Mouse (Mus musculus): ENCODE measurements around the gene Ablim1.

The Ablim1 gene

DNA sequence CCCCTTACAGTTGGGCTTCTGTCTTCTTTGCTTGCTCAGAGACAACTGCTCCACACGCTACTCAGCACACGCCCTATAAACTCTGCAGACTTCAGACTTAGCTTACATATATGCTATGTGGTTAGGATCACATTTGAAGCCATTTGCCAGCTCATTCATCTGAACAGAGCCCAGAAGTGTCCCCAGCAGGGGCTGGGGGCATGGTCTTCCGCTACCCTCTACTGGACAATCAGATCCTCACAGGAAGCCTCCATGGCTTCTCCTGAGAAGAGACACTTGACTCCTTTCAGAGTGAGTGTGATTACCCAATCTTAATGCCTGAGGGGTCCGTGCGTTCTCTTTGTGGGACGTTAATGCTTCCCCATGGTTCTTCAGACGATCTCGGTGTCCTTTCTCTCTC, 59.6 kb downstream of the Ablim1 start:
- DNase-seq = peak; percentile 46 to 52

GRCm38 (mm10) chr19:57252692-57253448, 61.8 kb downstream of the Ablim1 start:
- DNase-seq = peak in 1 of 2 experiments; percentile 11

DNA sequence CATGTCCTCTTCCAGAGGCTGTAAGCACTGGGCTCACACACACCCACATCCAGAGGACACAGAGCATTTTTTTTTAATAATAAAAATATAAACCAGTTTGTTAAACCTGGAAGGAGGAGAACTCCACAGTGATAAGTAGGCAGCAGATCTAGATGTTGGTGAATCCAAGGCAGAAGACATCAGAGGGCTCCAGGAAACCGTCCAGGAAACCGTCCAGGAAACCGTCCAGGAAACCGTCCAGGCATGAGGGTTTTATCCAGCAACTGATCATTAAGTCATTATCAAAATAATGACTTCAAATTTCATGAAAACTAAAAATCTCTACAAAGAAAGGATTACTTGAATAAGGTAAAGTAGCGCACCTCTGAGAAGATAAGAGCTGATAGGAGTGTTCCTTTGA, 65.9 kb downstream of the Ablim1 start:
- peak; percentile 57 to 58 for DNase-seq

DNA sequence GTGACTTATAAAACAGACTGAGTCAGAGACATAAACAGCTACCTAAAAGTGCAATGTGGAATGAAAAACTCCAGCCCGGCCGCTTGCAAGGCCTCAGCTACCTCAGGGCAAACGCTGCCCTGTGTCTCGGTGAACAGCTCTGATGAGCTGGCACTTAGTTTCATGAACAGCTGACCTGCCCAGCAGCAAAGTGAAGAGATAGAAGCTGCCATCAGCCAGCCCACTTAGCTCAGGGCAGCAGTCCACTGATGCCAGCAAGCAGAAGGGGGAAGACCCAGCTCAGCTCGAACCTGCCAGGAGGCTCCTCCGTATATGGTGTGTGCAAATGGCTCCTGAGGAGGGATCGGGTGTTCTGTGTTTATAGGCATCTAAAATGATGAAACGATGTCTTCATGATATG, 67.5 kb downstream of the Ablim1 start:
- no peak for DNase-seq

GRCm38 (mm10) chr19:57244281-57244680, 70.4 kb downstream of the Ablim1 start:
- no peak for DNase-seq

- peak; percentile 49 to 55 for DNase-seq
Measured at GRCm38 (mm10) chr19:57243606-57244005, 71.1 kb downstream of the Ablim1 start.

- no peak for DNase-seq
Measured at GRCm38 (mm10) chr19:57243191-57243590, 71.5 kb downstream of the Ablim1 start.

DNA sequence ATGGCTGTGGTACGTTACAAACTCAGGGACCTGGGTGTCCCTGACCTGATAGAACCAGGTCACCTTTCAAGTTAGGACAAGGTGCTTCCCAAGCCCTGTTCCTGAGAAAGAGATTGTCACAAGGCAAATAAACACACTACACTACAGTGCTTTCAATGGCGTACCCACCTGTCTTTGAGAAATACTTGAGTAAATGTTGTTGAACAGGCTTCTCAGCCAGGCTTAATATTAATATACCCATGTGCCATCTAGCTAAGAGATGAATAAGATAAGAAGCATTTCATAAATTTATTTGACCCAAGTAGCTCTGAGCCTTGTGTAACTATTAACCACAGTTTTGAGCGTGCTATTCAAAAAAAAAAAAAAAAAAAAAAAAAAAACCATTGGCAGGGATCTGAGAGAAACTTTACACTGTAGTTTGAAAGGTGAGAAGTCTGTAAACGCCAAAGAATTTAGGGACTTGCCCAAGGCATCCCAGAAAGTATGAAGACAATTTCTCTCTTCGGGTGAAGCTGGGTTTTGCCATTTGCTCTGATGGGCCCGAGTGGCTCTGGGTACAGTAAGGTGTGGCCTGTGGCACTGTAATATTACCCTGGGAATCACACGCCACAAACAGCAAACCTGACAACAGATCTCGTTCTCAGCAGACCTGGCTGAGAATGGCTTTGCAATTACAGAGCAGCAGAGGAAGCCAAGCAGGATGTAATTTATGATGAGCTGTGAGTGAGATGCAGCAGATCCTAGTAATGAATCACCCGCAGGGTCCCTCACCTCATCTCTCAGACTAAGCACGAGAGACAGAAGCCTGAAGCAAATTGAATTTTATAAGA, 73.1 kb downstream of the Ablim1 start:
- DNase-seq = no peak

GRCm38 (mm10) chr19:57240259-57240658, 74.5 kb downstream of the Ablim1 start:
- no peak for DNase-seq

GRCm38 (mm10) chr19:57239176-57239784, 75.4 kb downstream of the Ablim1 start:
- DNase-seq = peak; percentile 69 to 80

DNA sequence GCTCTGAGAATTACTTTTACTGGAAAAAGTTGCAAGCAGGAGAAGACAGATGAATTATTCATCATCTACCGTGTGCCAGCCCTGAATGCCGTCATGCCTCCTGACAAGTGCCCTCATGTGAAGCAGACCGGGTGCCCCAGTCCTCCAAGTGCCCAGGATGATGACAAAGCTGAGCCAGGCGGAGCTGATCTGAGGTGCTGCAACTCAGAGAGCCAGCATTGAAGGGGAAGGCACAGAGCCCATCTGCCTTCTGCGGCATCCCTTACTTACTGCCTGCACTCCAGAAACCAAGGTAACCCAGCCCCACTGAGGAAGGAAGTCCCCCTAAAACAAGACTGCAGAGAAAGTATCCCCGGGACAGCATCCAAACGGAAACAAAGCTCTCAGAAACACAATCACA, 76.3 kb downstream of the Ablim1 start:
- peak; percentile 43 to 65 for DNase-seq

- no peak for DNase-seq
Measured at GRCm38 (mm10) chr19:57237534-57237933, 77.2 kb downstream of the Ablim1 start.

DNA sequence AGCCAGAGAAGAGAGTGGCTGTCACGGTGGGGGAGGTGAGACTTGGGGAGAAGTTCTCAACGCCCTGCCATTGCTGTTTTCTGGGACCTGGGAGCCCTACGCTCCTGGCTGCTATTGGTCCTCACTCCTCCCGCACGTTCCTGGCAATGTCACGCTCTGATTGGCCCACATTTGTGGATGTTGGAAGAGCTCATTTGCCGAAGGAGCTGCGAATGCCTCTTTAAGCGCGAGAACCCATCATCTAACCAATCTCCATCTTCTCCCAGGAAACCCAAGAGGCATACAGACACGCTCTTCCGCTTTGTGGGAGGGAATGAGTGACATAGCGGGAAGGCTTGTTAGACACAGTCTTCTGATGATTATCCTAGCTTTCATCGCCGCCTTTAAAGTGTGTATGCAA, 78.1 kb downstream of the Ablim1 start:
- no peak for DNase-seq

- DNase-seq = no peak
Measured at GRCm38 (mm10) chr19:57235931-57236330, 78.8 kb downstream of the Ablim1 start.

GRCm38 (mm10) chr19:57230996-57231395, 83.7 kb downstream of the Ablim1 start:
- DNase-seq = no peak

- DNase-seq = no peak
Measured at GRCm38 (mm10) chr19:57229161-57229560, 85.6 kb downstream of the Ablim1 start.

DNA sequence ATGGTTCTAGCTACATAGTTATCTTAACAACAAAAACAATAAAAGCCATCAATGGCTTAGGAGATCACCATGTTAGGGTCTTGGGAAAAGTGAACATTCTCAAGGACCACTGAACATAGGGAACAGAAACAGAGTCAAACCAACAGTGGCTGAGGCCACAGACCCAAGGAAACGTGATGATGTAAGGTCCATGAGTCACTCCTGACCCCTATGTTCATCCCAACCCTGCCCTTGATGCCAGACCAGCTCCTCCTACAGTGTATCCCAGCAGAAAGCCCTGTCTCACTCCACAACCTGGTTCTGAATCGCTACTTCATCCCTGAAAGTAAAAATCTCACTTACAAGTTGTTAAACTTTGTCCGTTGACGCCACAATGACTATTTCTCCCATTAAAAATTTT, 86.1 kb downstream of the Ablim1 start:
- no peak for DNase-seq

DNA sequence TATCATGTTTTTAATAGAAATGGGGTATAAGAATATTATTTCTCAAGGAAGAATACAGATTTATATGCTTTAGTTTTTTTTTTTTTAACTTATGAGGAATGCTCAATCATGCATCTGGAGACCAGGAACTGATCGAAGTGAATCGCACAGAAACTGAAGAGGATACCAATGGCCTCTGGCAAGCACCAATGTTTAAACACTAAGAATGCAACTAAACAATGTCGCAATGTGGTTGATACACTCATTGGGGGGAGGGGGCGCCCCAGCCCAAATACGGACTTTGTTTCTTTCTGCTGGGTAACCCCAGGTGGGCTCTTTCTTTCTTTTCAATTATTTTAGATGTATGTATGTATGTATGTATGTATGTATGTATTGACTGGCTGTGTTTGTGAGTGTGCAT, 90.3 kb downstream of the Ablim1 start:
- DNase-seq = no peak

DNA sequence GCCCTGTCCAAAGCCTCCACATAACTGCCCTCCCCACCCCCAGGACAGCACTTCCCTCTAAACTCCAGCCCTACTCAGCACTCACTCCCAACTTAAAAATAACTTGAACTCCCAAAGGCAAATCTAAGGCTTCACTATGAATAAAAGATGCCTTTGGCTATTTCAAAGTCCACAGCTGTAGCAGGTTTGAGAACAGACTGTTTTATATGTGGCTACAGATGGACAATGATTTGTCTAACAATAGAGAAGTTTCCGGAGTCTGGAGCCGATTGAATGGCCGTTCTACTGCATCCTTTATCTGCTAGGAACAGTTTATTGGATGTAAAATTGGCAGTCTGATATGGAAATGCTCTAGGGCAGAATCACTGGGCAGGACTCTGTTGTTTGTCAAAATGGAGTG, 91.0 kb downstream of the Ablim1 start:
- DNase-seq = no peak

DNA sequence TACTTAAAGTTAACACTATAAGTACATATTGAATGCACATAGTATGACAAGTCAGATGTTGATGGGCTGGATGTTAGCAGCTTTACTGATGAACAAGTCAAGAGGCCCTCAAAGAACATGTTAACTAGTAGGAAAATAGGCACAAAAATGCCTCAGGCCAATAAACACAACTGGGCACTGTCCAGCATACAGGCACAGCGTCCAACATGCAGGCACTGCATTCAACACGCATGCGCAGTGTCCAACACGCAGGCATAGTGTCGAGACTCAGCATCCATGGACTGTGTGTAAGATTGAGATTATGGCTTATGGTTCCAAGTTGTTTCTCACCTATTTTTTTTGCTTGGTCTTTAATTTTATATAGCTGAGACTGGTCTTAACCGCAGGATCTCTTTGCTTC, 92.1 kb downstream of the Ablim1 start:
- no peak for DNase-seq

GRCm38 (mm10) chr19:57221684-57222235, 93.0 kb downstream of the Ablim1 start:
- no peak for DNase-seq

DNA sequence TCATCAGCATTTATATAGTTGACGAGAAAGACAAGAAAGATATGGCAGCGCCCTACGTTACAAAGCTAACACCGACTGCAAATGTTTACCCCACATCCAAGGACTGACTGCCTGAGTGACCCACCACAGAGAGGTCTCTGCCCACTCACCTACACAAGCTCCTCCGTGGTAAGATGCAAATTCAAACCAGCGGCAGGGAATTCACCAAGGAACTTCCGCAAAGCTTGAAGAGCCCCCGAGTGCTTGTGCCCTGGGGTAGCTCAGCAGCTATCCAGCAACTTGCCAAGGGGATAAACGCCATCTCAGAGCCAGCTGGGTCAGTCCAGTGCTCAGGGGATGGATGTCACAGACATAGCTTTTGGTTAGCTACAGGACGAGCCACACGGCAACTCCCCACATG, 95.0 kb downstream of the Ablim1 start:
- DNase-seq = no peak

- DNase-seq = no peak
Measured at GRCm38 (mm10) chr19:57217161-57217560, 97.6 kb downstream of the Ablim1 start.

Data from lung, postnatal 4 days (tissue).